Mouse (Mus musculus): Measurements from ENCODE around the gene Nuak2. TPM values are rescaled to one million over a fixed set of nuclear protein-coding genes. Genes with fewer than 3 reads are reported as not detected.

Gene Nuak2
- polyA plus RNA-seq, 1 experiment from 2014 or later, result 11.1 TPM

DNA sequence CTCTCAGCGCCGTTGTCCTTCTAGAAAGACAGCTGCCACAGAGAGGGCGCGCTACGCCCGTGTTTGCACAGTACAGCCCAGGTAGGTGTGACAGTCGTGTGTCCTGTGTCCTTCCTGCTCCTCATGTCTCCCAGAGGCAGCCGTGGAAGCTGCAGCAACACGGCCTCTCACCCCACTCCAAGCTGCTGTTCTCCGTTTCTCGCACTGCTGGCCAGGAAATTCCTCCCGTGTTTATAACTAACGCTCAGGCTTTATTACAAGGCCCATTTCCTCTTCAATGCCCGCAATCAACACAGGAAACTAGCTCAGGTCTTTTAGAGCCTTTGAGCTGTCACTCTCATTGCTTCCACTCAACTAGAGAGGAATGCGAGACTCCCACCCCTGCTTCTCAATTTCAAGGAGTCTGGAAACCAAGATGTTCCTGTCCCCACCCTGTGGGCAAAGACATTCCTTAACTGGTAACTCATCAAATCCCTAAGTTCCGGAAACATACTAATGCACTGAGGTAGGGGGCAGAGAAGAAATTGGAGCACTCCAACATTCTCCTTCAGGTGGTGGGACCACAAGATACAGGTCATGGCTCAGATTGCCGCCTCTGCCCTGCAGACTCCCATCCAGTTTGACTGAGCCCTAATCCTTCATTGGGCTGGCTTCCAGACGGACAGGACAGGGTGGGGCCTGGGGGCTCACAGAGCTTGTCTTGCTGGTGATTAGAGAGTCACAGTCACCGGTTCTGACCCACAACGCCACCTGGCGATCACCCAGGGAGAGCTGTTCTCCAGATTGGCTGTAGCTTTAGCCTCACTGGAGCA is 23.4 kb upstream of the Nuak2 start:
- ATAC-seq, result no peak
- Histone ChIP-seq H3K36me3 (ENCODE audit: control insufficient read depth, insufficient read depth, low read length) (no peaks in the 10 kb centered on the region), H3K4me3 (ENCODE audit: low read length) (no peak overlapping the region), H3K4me2 (ENCODE audit: low read length) (no peak overlapping the region), H3K4me1 (ENCODE audit: control insufficient read depth, insufficient read depth, low read depth, low read length) (peaks cover 44% of the 10 kb centered on the region), H3K27me3 (replicated peaks; ENCODE audit: control insufficient read depth, insufficient read depth, low read length) (no peaks in the 10 kb centered on the region), H3K27ac (ENCODE audit: low read depth, low read length) (peak overlapping the region; percentile 21; the same call in 1 of the 2 replicates), H3K9me3 (ENCODE audit: control insufficient read depth, low read length) (no peaks in the 10 kb centered on the region), H3K9ac (ENCODE audit: low read depth, low read length) (no peak overlapping the region; the same call in 1 of the 2 replicates)
- 44% methylated on average over 21 of the region's 21 CpGs for WGBS

DNA sequence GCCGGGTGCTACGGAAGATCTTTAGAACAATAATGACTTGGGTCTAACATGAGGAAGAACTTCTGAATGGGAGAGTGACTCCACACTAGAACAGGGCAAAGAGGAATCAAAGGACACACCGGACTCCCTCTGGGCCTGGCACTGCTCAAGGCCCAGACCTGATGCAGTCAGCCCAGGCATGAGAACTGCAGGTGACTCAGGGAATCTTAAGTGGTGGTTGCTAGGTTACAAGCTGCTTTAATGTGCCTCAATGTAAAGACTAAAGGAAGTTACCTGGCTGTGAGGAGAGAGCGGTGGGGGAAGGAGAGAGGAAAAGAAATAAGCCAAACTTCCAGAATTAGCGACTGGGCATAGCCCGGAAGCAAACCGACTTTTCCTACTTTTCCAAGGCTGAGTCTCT is 20.4 kb upstream of the Nuak2 start:
- ATAC-seq, result no peak
- H3K4me1 ChIP-seq (ENCODE audit: control insufficient read depth, insufficient read depth, low read depth, low read length), result peaks cover 39% of the 10 kb centered on the region

DNA sequence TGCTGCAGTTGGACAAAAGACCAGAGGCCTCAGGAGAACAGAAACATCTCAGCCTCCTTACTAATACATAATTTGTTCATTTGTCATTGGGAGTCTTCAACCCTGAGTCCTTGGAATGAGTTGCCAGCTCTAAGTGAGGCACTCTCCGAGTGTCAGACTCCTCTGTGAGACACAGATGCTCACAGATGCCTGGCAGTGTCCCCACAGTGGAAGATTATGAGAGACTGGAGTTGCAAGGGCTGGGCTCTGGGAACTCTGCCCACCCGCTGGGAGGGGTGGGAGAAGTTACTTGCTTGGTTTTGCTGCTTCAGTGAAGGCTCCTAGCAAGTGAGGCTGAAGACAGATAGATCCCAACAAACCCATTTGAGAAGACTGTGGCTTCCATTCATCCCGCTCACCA is 19.9 kb upstream of the Nuak2 start:
- H3K4me1 ChIP-seq (ENCODE audit: control insufficient read depth, insufficient read depth, low read depth, low read length), result peaks cover 37% of the 10 kb centered on the region
- H3K27ac ChIP-seq (ENCODE audit: low read depth, low read length), result peak overlapping the region; percentile 14; the same call in 1 of the 2 replicates
- H3K4me3 ChIP-seq (ENCODE audit: low read length), result no peak overlapping the region
- no peak for ATAC-seq
- WGBS, result 65% methylated on average over 3 of the region's 3 CpGs
- H3K27me3 ChIP-seq (replicated peaks; ENCODE audit: control insufficient read depth, insufficient read depth, low read length), result no peaks in the 10 kb centered on the region; the same call in 1 of the 2 replicates
- H3K4me2 ChIP-seq (ENCODE audit: low read length), result no peak overlapping the region
- H3K36me3 ChIP-seq (ENCODE audit: control insufficient read depth, insufficient read depth, low read length), result no peaks in the 10 kb centered on the region
- H3K9me3 ChIP-seq (ENCODE audit: control insufficient read depth, low read length), result no peaks in the 10 kb centered on the region
- H3K9ac ChIP-seq (ENCODE audit: low read depth, low read length), result no peak overlapping the region

More for the DNA sequence above, 20.4 kb upstream of the Nuak2 start:
- Histone ChIP-seq H3K9ac (ENCODE audit: low read depth, low read length) (no peak overlapping the region), H3K27ac (ENCODE audit: low read depth, low read length) (no peak overlapping the region; the same call in 1 of the 2 replicates), H3K4me2 (ENCODE audit: low read length) (no peak overlapping the region), H3K36me3 (ENCODE audit: control insufficient read depth, insufficient read depth, low read length) (no peaks in the 10 kb centered on the region), H3K9me3 (ENCODE audit: control insufficient read depth, low read length) (no peaks in the 10 kb centered on the region), H3K4me3 (ENCODE audit: low read length) (no peak overlapping the region), H3K27me3 (replicated peaks; ENCODE audit: control insufficient read depth, insufficient read depth, low read length) (no peaks in the 10 kb centered on the region; the same call in 1 of the 2 replicates)
- WGBS, result 69% methylated on average over 7 of the region's 7 CpGs

DNA sequence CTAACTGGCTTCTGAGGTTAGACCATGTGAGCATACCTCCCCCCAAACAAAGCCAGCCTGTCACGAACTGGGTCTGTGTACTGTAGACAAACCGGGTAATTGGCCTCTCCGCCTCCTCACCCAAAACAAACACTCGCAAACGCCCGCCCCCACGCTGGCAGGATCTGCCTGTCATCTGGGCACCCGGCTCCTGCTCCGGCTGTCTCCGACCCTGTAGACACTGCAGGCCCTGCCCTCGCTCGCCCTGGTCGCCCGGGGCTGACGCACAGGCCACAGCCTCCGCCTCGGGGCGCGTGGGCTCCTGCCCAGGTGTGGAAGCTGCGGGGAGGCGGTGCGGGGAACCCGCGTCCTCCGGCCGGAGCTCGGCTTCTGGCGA is 17.5 kb upstream of the Nuak2 start, which contains the start of gene Klhdc8a:
Gene Klhdc8a, plus strand, starts transcription at position 202 of the 376 bp plus-strand sequence.
- no peaks in the 10 kb centered on the region for H3K9me3 ChIP-seq (ENCODE audit: control insufficient read depth, low read length)
- H3K4me2 ChIP-seq (ENCODE audit: low read length), result peak within 1 kb of the TSS; percentile 98
- H3K27ac ChIP-seq (ENCODE audit: low read depth, low read length), result peak within 1 kb of the TSS; percentile 76
- H3K36me3 ChIP-seq (ENCODE audit: control insufficient read depth, insufficient read depth, low read length), result no peaks in the 10 kb centered on the region
- H3K27me3 ChIP-seq (replicated peaks; ENCODE audit: control insufficient read depth, insufficient read depth, low read length), result no peaks in the 10 kb centered on the region; the same call in 1 of the 2 replicates
- WGBS, result under 1% methylated on average over 28 of the region's 28 CpGs
- H3K4me3 ChIP-seq (ENCODE audit: low read length), result peak within 1 kb of the TSS; percentile 65
- peak; percentile 49 for ATAC-seq
- H3K4me1 ChIP-seq (ENCODE audit: control insufficient read depth, insufficient read depth, low read depth, low read length), result peaks cover 24% of the 10 kb centered on the region
- H3K9ac ChIP-seq (ENCODE audit: low read depth, low read length), result peak within 1 kb of the TSS; percentile 88

DNA sequence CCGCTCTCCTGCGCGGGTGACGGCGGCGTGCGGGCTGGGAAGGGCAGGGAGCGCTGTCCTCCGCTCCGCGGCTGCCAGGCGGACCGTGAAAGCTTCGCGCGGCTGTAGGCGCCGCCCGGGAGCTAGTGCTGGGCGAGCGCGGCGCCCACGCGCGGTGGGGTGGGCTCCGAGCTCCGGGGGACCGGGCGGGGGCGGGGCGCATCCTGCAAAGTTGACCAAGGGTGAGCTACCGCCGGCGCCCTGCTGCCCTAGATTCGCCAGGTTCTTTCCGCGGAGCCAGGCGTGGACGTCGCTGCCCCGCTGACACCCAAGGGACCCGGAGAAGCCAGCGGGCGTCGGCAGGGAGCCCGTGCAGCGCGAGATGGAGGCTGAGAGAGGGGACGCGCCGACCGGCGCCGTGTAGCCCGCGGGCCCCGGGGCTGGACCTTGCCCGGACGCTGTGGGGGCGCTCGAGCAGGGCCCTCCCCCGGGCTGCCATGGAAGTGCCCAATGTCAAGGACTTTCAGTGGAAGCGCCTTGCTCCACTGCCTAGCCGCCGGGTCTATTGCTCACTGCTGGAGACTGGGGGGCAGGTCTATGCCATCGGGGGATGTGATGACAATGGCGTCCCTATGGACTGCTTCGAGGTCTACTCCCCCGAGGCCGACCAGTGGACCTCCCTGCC is 17.0 kb upstream of the Nuak2 start:
- peaks cover 24% of the 10 kb centered on the region for H3K4me1 ChIP-seq (ENCODE audit: control insufficient read depth, insufficient read depth, low read depth, low read length)
- H3K27ac ChIP-seq (ENCODE audit: low read depth, low read length), result peak overlapping the region; percentile 76
- ATAC-seq, result peak; percentile 74
- no peaks in the 10 kb centered on the region for H3K9me3 ChIP-seq (ENCODE audit: control insufficient read depth, low read length)
- peak overlapping the region; percentile 88 for H3K9ac ChIP-seq (ENCODE audit: low read depth, low read length)
- no peaks in the 10 kb centered on the region for H3K36me3 ChIP-seq (ENCODE audit: control insufficient read depth, insufficient read depth, low read length)
- H3K4me2 ChIP-seq (ENCODE audit: low read length), result peak overlapping the region; percentile 98
- no peaks in the 10 kb centered on the region; the same call in 1 of the 2 replicates for H3K27me3 ChIP-seq (replicated peaks; ENCODE audit: control insufficient read depth, insufficient read depth, low read length)
- H3K4me3 ChIP-seq (ENCODE audit: low read length), result peak overlapping the region; percentile 65
- 1% methylated on average over 53 of the region's 71 CpGs for WGBS

DNA sequence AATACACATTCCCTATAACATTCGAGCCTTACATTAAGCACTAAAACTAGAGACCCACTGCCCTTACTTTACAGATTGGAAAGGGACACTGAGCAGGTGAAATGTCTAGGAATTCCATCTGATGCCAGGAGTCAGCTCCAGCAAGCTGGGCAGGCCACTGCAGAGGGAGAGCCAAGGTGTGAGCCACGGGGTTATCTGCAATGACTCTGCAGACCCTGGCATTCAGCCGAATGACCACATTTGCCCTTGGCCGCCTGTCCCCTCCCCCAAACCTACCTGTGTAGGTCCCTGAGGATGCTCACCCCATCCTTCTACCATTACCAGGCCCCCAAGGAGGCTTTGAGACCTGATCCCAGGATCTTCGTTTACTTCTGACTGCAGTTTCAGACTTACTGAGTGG is 16.2 kb upstream of the Nuak2 start:
- Histone ChIP-seq H3K4me2 (ENCODE audit: low read length) (peak overlapping the region; percentile 98), H3K36me3 (ENCODE audit: control insufficient read depth, insufficient read depth, low read length) (no peaks in the 10 kb centered on the region), H3K27me3 (replicated peaks; ENCODE audit: control insufficient read depth, insufficient read depth, low read length) (no peaks in the 10 kb centered on the region; the same call in 1 of the 2 replicates), H3K4me3 (ENCODE audit: low read length) (peak overlapping the region; percentile 65), H3K9me3 (ENCODE audit: control insufficient read depth, low read length) (no peaks in the 10 kb centered on the region), H3K4me1 (ENCODE audit: control insufficient read depth, insufficient read depth, low read depth, low read length) (peaks cover 24% of the 10 kb centered on the region), H3K9ac (ENCODE audit: low read depth, low read length) (peak overlapping the region; percentile 88), H3K27ac (ENCODE audit: low read depth, low read length) (no peak overlapping the region)
- WGBS, result 85% methylated on average over 5 of the region's 5 CpGs
- ATAC-seq, result no peak

DNA sequence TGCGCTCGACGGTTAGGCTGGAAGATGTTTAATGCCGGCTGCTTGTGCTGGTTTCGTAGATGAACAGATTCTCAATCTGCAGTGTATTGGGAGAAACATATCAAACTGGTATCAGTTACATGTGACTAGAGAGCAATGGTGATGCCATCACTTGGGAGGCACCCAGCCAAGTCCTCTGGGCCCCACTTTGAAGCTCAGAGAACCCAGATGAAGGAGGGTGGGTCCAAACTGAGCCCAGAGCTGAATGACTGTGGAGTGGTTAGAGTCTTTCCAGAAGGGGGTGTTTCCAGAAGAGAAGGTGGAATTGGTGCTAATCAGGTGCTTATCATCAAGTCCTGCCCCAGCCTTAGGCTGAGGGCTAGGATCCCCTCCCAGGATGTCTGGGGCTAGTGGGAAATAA is 14.7 kb upstream of the Nuak2 start:
- H3K9me3 ChIP-seq (ENCODE audit: control insufficient read depth, low read length), result no peaks in the 10 kb centered on the region
- H3K36me3 ChIP-seq (ENCODE audit: control insufficient read depth, insufficient read depth, low read length), result no peaks in the 10 kb centered on the region
- ATAC-seq, result no peak
- peaks cover 16% of the 10 kb centered on the region for H3K4me1 ChIP-seq (ENCODE audit: control insufficient read depth, insufficient read depth, low read depth, low read length)
- H3K27me3 ChIP-seq (replicated peaks; ENCODE audit: control insufficient read depth, insufficient read depth, low read length), result no peaks in the 10 kb centered on the region; the same call in 1 of the 2 replicates
- H3K4me3 ChIP-seq (ENCODE audit: low read length), result peak overlapping the region; percentile 7; the same call in 1 of the 2 replicates
- peak overlapping the region; percentile 98 for H3K4me2 ChIP-seq (ENCODE audit: low read length)
- no peak overlapping the region for H3K27ac ChIP-seq (ENCODE audit: low read depth, low read length)
- 74% methylated on average over 5 of the region's 5 CpGs for WGBS
- H3K9ac ChIP-seq (ENCODE audit: low read depth, low read length), result no peak overlapping the region

DNA sequence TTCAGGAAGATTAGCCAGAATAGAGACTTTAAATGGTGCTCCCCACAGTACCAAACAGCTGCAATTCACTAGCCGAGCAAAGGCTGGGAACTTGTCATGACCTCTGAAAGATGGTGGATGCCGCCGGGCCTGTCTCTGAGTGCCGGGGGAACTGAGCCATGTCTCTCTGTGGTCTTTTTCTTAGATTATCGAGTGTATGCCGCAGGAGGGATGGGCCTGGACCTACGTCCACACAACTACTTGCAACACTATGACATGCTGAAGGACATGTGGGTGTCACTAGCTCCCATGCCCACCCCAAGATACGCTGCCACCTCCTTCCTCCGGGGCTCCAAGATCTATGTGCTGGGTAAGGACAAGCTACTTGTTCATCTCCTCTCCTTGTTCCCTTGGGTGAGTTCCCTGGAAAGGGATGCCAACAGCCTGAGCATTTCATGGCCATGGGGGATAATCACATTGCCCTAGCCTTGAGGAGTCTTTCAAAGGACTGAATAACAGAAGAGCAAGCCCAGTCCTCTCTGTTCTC is 13.5 kb upstream of the Nuak2 start:
- Histone ChIP-seq H3K4me2 (ENCODE audit: low read length) (no peak overlapping the region), H3K9me3 (ENCODE audit: control insufficient read depth, low read length) (no peaks in the 10 kb centered on the region), H3K9ac (ENCODE audit: low read depth, low read length) (no peak overlapping the region), H3K27ac (ENCODE audit: low read depth, low read length) (no peak overlapping the region), H3K4me3 (ENCODE audit: low read length) (no peak overlapping the region), H3K36me3 (ENCODE audit: control insufficient read depth, insufficient read depth, low read length) (no peaks in the 10 kb centered on the region), H3K4me1 (ENCODE audit: control insufficient read depth, insufficient read depth, low read depth, low read length) (peaks cover 16% of the 10 kb centered on the region), H3K27me3 (replicated peaks; ENCODE audit: control insufficient read depth, insufficient read depth, low read length) (no peaks in the 10 kb centered on the region; the same call in 1 of the 2 replicates)
- WGBS, result 87% methylated on average over 9 of the region's 9 CpGs
- no peak for ATAC-seq
